Mouse (Mus musculus) embryonic fibroblast, embryonic 13.5 days (primary cell): ENCODE measurements around the gene Lrrc45.

ENCODE experiments used
- CTCF ChIP-seq: IDR thresholded peaks from 2 replicates; pipeline ENCODE4 v1.5.1; 2011; ENCODE audit warnings: mild to moderate bottlenecking, control low read depth, low read length, moderate library complexity, borderline replicate concordance; ENCODE audit not compliant: insufficient read depth
- POLR2A ChIP-seq: IDR thresholded peaks from 2 replicates; pipeline ENCODE4 v1.6.1; 2011; ENCODE audit warnings: low read depth, mild to moderate bottlenecking, control low read depth, low read length, moderate library complexity

DNA sequence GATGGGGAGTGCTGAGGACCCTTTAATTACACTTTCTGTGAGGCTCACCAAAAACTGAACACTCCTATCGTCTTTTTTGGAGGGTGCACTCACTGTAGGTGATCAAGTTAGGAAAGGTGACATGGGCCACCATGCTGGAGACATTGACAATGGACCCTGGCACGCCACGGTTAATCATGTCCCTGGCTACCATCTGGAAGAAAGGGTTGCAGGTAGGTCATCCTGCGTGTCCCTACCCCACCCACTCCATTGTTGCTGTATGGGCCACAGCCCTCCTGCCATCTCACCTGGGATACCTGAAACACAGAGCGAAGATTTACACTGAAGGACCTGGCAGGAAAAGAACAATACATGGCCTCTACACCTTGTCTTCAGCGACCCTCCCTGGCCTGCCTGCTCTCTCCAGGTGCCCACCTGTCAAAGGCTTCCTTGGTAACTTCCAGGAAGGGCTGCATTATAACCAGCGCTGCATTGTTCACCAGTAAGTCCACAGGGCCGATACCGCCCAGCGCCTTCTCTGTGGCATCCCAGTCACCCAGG lies 16.7 kb downstream of the Lrrc45 start:
- no peak for TF ChIP-seq POLR2A
- no peak for TF ChIP-seq CTCF
